Mouse (Mus musculus): ENCODE results near the gene Rarres2. TPM values are rescaled to one million over a fixed set of nuclear protein-coding genes. Genes with fewer than 3 reads are reported as not detected.

The Rarres2 gene
- total and polyA plus RNA-seq, 3 experiments: not detected

- H3K9me3 ChIP-seq (replicated peaks; ENCODE audit: insufficient read depth, low read length): no peaks in the 10 kb centered on the region
- H3K27ac ChIP-seq (ENCODE audit: control insufficient read depth, low read depth, low read length): no peak overlapping the region
- H3K36me3 ChIP-seq (ENCODE audit: control insufficient read depth in 1 of 2, insufficient read depth in 2 of 2, low read length in 2 of 2): no peaks in the 10 kb centered on the region
- H3K9ac ChIP-seq (ENCODE audit: control insufficient read depth, low read depth, low read length, poor library complexity, severe bottlenecking): no peak overlapping the region
- H3K27me3 ChIP-seq (ENCODE audit: control insufficient read depth in 1 of 2, insufficient read depth in 2 of 2, low read length in 2 of 2): no peaks in the 10 kb centered on the region
- TF ChIP-seq ZKSCAN1 (IDR thresholded peaks at IDR 0.05; ENCODE audit: low read depth, low read length): no peak
- no peak for TF ChIP-seq USF1 (IDR thresholded peaks at IDR 0.05; ENCODE audit: low read depth, low read length)
- no peak for TF ChIP-seq USF2 (IDR thresholded peaks at IDR 0.05; ENCODE audit: borderline replicate concordance in 1 of 2, insufficient read depth in 1 of 2, low read depth in 1 of 2, low read length in 2 of 2)
- no peak for TF ChIP-seq CTCF (IDR thresholded peaks at IDR 0.05 in 2 of 3, conservative IDR thresholded peaks at IDR 0.05 in 1 of 3; ENCODE audit: control insufficient read depth in 1 of 3, insufficient read depth in 1 of 3, low read depth in 2 of 3, low read length in 3 of 3, poor library complexity in 1 of 3, severe bottlenecking in 1 of 3)
- no peak for TF ChIP-seq BHLHE40 (IDR thresholded peaks at IDR 0.05; ENCODE audit: borderline replicate concordance, low read depth, low read length)
- TF ChIP-seq RCOR1 (IDR thresholded peaks at IDR 0.05; ENCODE audit: low read depth, low read length): no peak
- no peak for TF ChIP-seq CHD2 (IDR thresholded peaks at IDR 0.05; ENCODE audit: low read length)
- no peak for TF ChIP-seq NRF1 (IDR thresholded peaks at IDR 0.05; ENCODE audit: insufficient read depth, low read depth, low read length, poor library complexity, severe bottlenecking)
- TF ChIP-seq SMC3 (IDR thresholded peaks at IDR 0.05; ENCODE audit: low read depth, low read length): no peak
- no peak for TF ChIP-seq TAL1 (IDR thresholded peaks at IDR 0.05; ENCODE audit: low read length)
- no peak for DNase-seq (ENCODE audit: low read depth, low spot score)
- H3K4me1 ChIP-seq (ENCODE audit: control insufficient read depth in 1 of 2, insufficient read depth in 2 of 2, low read length in 2 of 2): no peaks in the 10 kb centered on the region
- no peak overlapping the region for H3K4me3 ChIP-seq (ENCODE audit: control insufficient read depth in 1 of 2, insufficient read depth in 1 of 2, low read depth in 2 of 2, low read length in 2 of 2)
- H3K79me2 ChIP-seq (ENCODE audit: control insufficient read depth, insufficient read depth, low read length, poor library complexity): no peaks in the 10 kb centered on the region
These were observed 24.3 kb downstream of the Rarres2 start for GRCm38 (mm10) chr6:48548314-48548713.

GRCm38 (mm10) chr6:48546858-48547257, 25.7 kb downstream of the Rarres2 start:
- no peak for DNase-seq (ENCODE audit: low read depth, low spot score)
- Histone ChIP-seq H3K79me2 (ENCODE audit: control insufficient read depth, insufficient read depth, low read length, poor library complexity) (no peaks in the 10 kb centered on the region), H3K9me3 (replicated peaks; ENCODE audit: insufficient read depth, low read length) (no peaks in the 10 kb centered on the region), H3K27me3 (ENCODE audit: control insufficient read depth in 1 of 2, insufficient read depth in 2 of 2, low read length in 2 of 2) (no peaks in the 10 kb centered on the region), H3K4me3 (ENCODE audit: control insufficient read depth in 1 of 2, insufficient read depth in 1 of 2, low read depth in 2 of 2, low read length in 2 of 2) (no peak overlapping the region), H3K4me1 (ENCODE audit: control insufficient read depth in 1 of 2, insufficient read depth in 2 of 2, low read length in 2 of 2) (no peaks in the 10 kb centered on the region), H3K27ac (ENCODE audit: control insufficient read depth, low read depth, low read length) (no peak overlapping the region), H3K36me3 (ENCODE audit: control insufficient read depth in 1 of 2, insufficient read depth in 2 of 2, low read length in 2 of 2) (no peaks in the 10 kb centered on the region), H3K9ac (ENCODE audit: control insufficient read depth, low read depth, low read length, poor library complexity, severe bottlenecking) (no peak overlapping the region)
- TF ChIP-seq POLR2AphosphoS5 (IDR thresholded peaks at IDR 0.05; ENCODE audit: borderline replicate concordance, low read depth, low read length): no peak
- no peak for TF ChIP-seq SIN3A (IDR thresholded peaks at IDR 0.05; ENCODE audit: low read length)
- TF ChIP-seq TBP (IDR thresholded peaks at IDR 0.05; ENCODE audit: low read depth, low read length): no peak
- no peak for TF ChIP-seq UBTF (IDR thresholded peaks at IDR 0.05; ENCODE audit: borderline replicate concordance, insufficient read depth, low read depth, low read length)
- TF ChIP-seq NRF1 (IDR thresholded peaks at IDR 0.05; ENCODE audit: insufficient read depth, low read depth, low read length, poor library complexity, severe bottlenecking): no peak
- no peak for TF ChIP-seq MEF2A (IDR thresholded peaks at IDR 0.05; ENCODE audit: extremely low read depth, insufficient replicate concordance, low read depth, low read length, poor library complexity, severe bottlenecking)
- no peak for TF ChIP-seq GABPA (IDR thresholded peaks at IDR 0.05; ENCODE audit: low read depth, low read length)
- no peak for TF ChIP-seq TAL1 (IDR thresholded peaks at IDR 0.05; ENCODE audit: low read length)
- no peak for TF ChIP-seq ZNF384 (IDR thresholded peaks at IDR 0.05; ENCODE audit: low read depth, low read length)
- no peak for TF ChIP-seq GATA1 (IDR thresholded peaks at IDR 0.05; ENCODE audit: low read depth, low read length)
- TF ChIP-seq MXI1 (IDR thresholded peaks at IDR 0.05; ENCODE audit: low read depth, low read length): no peak
- no peak for TF ChIP-seq NELFE (IDR thresholded peaks at IDR 0.05; ENCODE audit: low read depth, low read length)
- TF ChIP-seq MYC (IDR thresholded peaks at IDR 0.05; ENCODE audit: low read depth, low read length): no peak
- no peak for TF ChIP-seq TCF12 (IDR thresholded peaks at IDR 0.05; ENCODE audit: low read depth, low read length)
- TF ChIP-seq USF1 (IDR thresholded peaks at IDR 0.05; ENCODE audit: low read depth, low read length): no peak
